Mouse (Mus musculus): ENCODE measurements around the gene Ebf3. TPM values are rescaled to one million over a fixed set of nuclear protein-coding genes. Genes with fewer than 3 reads are reported as not detected.

Ebf3 gene
- total RNA-seq, 2 experiments from 2014 or later, result 4.7 to 5.5 TPM

DNA sequence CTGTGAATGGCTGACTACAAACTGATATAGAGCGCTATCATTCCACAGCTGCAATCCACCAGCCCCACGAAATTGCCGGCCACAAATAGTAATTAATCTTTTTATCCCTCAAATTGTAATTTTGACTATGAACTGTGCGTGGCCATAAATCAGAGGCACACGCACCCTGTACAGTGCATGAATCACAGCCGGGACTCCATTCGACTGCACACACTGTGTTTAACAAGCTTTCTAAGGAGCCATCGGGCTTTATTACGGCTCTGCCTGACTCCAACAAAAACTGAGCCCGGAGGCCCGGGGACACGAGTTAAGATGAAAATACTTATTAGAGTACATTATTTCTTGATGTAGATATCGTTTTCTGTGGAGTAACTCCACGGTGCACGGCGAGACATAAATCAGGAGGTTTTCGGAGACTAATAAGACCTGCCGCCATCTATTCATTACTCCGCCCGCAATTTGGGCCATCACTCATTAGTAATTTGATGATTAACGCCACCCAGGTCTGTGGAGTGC is 107.4 kb downstream of the Ebf3 start:
- no peak for DNase-seq

DNA sequence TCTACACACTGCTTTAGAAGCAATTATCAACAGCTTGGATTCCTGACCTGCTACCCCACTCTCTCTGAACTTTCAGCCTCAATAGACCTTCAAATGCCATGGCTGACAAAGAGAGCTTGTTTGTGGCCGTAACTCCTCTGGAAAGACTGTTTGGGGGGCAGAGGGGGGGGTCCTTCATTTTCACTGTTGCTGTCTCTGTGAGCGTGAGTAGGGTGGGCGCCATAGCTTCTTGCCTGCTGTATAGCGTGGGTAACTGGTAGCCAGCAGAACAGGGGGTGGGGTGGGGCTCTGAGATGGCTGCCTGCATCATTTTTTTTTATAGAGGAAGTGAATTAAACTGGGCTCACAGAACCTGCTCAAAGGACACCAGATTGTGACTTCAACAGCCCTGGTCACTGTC is 114.7 kb downstream of the Ebf3 start:
- DNase-seq, result no peak

GRCm38 (mm10) chr7:137198921-137199320 is 115.3 kb downstream of the Ebf3 start:
- DNase-seq, result no peak

- no peak for DNase-seq
Measured at GRCm38 (mm10) chr7:137197118-137198030, 116.9 kb downstream of the Ebf3 start.

GRCm38 (mm10) chr7:137196536-137196935 is 117.7 kb downstream of the Ebf3 start:
- DNase-seq, result no peak

DNA sequence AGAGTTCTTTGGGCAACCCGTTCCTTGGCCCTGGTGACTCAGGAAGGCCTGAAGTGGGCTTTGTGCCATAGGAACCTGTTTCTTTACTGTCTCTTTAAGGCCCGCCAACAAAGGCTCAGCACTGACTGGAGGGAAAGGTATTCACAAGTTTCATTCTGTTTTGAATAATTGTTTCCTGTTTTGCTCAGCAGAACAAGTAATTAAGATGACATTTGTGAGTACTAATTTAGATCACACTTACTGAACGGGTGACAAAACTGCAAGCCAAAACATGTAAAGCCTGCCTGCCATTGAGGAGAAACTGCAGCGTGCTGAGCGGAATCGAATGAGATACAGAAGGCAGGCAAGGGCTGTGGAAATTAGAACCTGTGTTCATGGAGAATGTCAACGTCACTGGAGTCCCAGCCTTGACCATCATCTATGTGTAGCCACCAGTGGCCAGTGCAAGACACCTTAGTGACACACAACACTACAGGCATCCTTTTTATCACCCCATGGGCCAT is 121.4 kb downstream of the Ebf3 start:
- DNase-seq, result no peak

DNA sequence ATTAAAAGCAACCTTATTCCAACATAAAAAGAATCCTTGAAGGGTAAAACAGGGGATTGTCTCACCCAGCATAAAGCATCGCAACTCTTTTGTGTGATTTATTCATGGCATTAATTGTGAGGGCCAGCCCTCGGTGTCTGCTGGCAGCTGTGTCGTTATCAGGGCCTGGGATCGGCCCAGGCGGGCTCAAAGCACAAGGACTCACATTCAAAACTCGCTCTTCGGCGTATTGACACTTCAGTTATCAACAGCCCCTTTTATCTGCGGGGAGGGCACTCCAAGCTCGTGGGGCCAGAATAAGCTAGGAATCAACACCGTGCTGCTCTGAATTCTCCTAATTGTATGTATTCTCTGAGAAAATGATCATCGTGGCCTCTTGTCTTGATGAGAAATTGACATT is 122.4 kb downstream of the Ebf3 start:
- no peak for DNase-seq

DNA sequence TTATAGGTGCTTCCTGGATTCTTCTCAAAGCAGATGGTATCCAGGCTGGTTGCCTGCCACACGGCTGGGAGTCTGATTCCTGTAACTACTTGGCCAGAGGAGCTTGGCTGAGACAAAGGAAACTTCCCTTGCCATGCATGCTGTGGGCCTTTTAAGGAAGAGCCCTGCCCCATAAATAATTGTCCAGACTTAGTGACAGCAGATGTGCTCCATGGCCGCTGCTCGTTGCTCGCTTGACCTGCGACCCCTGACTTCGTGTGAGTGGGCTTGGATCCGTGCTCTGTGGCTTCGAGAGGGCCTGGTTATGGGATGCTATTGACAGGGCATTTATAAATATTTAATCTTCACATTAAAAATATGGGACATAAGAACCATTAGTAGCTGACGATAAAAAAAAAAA is 142.0 kb downstream of the Ebf3 start:
- DNase-seq, result no peak

GRCm38 (mm10) chr7:137159086-137159485 is 155.2 kb downstream of the Ebf3 start:
- peak; percentile 25 to 51 for DNase-seq

- no peak for DNase-seq
Measured at GRCm38 (mm10) chr7:137154623-137155022, 159.6 kb downstream of the Ebf3 start.

DNA sequence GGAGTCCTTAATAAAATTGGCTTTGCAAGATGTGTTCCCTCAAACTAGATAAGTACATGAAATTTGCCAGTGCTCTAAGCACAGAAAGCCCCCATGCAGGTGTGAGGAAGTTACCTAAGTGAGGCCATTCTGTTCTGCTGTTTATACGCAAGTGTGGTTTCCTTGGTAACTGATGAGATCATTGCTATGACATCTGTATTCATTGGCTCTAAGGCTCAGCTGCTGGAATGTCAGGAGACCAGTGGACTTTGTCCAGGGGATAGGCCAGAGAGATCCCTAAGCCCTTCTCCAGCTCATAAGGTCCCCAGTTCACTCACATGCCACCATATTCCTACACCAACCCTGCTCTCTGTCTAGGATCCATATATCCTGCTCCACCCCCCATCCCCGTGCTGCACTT is 162.4 kb downstream of the Ebf3 start:
- no peak for DNase-seq

DNA sequence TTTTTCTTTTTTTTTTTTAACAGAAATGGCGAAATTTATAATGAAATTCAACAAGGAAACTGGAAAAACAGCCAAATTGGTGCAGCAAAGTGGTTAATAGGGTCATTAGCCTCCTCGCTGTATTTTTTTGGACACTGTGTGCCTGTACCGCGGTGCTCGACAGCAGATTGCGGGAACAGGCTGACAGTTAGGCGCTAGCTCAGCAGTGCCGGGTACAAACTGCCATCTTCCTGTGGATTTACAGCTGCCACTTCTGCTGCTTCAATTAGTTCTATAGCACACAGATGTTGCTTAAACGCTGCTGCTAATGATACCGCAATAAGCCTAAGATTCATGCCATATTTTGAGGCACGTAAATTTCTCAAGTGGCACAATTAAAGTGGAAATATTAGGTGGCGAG is 167.1 kb downstream of the Ebf3 start:
- no peak for DNase-seq

Other genes starting within 250 kb of the Ebf3 start
- 1 to 10 TPM; 6.9 to 7.3 TPM for gene 9430038I01Rik, start 96.3 kb upstream of the Ebf3 start, total RNA-seq (2021)
- gene Glrx3, start 123.2 kb upstream of the Ebf3 start, total RNA-seq (2021), result 100 to 1,000 TPM; 136 to 144 TPM

Measured in heart, adult 18-20 months (tissue).